Mouse (Mus musculus) hindbrain, embryonic 16.5 days (tissue): ENCODE measurements at regions not wholly inside any gene's neighbourhood (a gene's known extent, or its start where the extent isn't known, plus 50 kb on each side); places are given as distances from the start of the nearest gene placed in this dataset.

ENCODE experiments used
- ATAC-seq: fragments of 200-750 bp; cut with Nextera tagmentation; 2 replicates; pipeline ENCODE4 v1.8.0; 2017; ENCODE audit warnings: moderate TSS enrichment, moderate library complexity
- H3K27ac ChIP-seq: fragments of 300-500 bp; sonication (generic); 2 replicates; pipeline ENCODE4 v1.5.1; 2014; ENCODE audit warnings: low read depth, mild to moderate bottlenecking, control low read depth, low read length, moderate library complexity
- H3K27me3 ChIP-seq: fragments of 300-500 bp; sonication (generic); replicated peaks from 2 replicates; pipeline ENCODE4 v1.6.1; 2014; ENCODE audit warnings: low read length; ENCODE audit not compliant: control insufficient read depth, insufficient read depth
- H3K36me3 ChIP-seq: fragments of 300-500 bp; sonication (generic); 2 replicates; pipeline ENCODE4 v1.6.1; 2014; ENCODE audit warnings: mild to moderate bottlenecking, low read length, moderate library complexity, mixed read lengths; ENCODE audit not compliant: control insufficient read depth, insufficient read depth
- H3K4me1 ChIP-seq: fragments of 300-500 bp; sonication (generic); 2 replicates; pipeline ENCODE4 v1.6.1; 2014; ENCODE audit warnings: low read depth, low read length; ENCODE audit not compliant: control insufficient read depth, insufficient read depth
- H3K4me2 ChIP-seq: fragments of 300-500 bp; sonication (generic); 2 replicates; pipeline ENCODE4 v1.6.1; 2014; ENCODE audit warnings: mild to moderate bottlenecking, low read length, control low read depth, moderate library complexity
- H3K4me3 ChIP-seq: fragments of 300-500 bp; sonication (generic); 2 replicates; pipeline ENCODE4 v1.5.1; 2014; ENCODE audit warnings: mild to moderate bottlenecking, low read length, control low read depth, moderate library complexity
- H3K9ac ChIP-seq: fragments of 300-500 bp; sonication (generic); 2 replicates; pipeline ENCODE4 v1.6.1; 2014; ENCODE audit warnings: low read depth, mild to moderate bottlenecking, control low read depth, low read length, moderate library complexity
- H3K9me3 ChIP-seq: fragments of 300-500 bp; sonication (generic); 2 replicates; pipeline ENCODE4 v1.6.1; 2014; ENCODE audit warnings: mild to moderate bottlenecking, low read length, moderate library complexity; ENCODE audit not compliant: control insufficient read depth
- WGBS: fragments of 180-500 bp; shearing (Covaris S2); extraction: QIAGEN DNeasy Blood & Tissue Kit; methylation state at CpG from one replicate; pipeline ENCODE4 v1.1.7; 2014; 5-methylcytosine and 5-hydroxymethylcytosine counted together

DNA sequence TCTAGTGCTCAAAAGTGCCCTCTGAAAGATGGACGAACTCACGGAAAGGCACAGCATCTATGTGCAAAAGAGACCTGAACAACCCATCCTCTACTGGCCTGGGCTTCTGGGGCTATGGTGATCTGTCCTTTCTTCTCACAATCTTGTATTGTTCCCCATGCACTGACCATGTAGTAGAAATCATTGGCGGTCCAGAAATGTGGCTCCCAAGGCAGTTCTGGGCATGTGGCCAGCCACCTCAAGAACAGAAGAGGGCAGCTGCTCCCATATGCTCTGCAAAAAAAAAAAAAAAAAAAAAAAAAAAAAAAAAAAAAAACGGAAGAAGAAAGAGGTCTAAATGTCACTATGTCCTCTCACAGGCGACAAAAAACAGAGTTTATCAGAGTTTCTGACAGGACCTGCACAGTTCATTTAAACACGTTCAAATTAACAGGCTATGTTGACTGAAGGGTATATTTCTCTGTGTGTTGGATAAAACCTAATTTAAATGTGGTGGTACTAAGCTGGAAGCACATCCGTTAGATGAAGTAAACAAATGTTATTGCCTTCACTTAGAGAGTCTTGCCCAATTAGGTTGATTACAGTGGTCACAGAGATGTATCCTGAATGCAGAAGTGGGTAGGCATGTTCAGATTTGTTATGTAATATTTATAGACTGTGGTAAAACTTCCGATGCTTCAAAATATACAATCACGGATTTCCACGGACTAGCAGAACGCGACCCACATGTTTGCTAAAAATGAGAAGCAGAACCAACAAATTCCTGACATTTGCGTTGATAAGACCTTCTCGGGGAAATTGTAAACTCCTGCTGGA, 470.9 kb downstream of the Epha4 start:
- Histone ChIP-seq H3K4me2 (no peak overlapping the region), H3K9ac (no peak overlapping the region), H3K4me3 (no peak overlapping the region), H3K27ac (no peak overlapping the region), H3K27me3 (no peaks in the 10 kb centered on the region), H3K9me3 (no peaks in the 10 kb centered on the region), H3K36me3 (no peaks in the 10 kb centered on the region), H3K4me1 (no peaks in the 10 kb centered on the region; the same call in 1 of the 2 replicates)
- no peak for ATAC-seq
- WGBS, result 73% methylated on average over 14 of the region's 14 CpGs

- H3K27me3 ChIP-seq, result no peaks in the 10 kb centered on the region
- ATAC-seq, result no peak
- no peaks in the 10 kb centered on the region for H3K9me3 ChIP-seq
- no peak overlapping the region for H3K27ac ChIP-seq
- no peaks in the 10 kb centered on the region for H3K36me3 ChIP-seq
- no peaks in the 10 kb centered on the region for H3K4me1 ChIP-seq
- no peak overlapping the region for H3K4me3 ChIP-seq
- 71% methylated on average over 7 of the region's 7 CpGs for WGBS
- no peak overlapping the region for H3K4me2 ChIP-seq
- no peak overlapping the region for H3K9ac ChIP-seq
Measured at GRCm38 (mm10) chr1:77048720-77049406, 466.0 kb downstream of the Epha4 start.

DNA sequence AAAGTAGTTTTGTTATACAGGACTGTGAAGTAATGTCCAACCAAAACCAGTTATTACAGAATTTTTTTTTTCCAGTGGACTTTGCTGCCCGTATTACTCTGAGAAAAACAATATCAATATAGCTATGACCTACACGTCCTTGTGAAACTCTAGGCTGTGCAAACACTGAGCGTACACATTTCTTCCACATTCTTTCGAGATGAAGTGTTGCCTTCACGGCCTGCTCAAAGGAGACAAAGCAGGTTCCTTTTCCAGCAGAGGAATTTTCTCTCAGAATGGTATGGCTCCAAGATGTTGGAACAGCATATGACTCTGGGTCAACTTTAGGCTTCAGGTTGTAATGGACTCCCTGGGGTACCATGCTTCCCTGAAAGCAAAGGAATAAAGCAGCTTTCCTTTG, 463.6 kb downstream of the Epha4 start:
- ATAC-seq, result no peak
- Histone ChIP-seq H3K27ac (no peak overlapping the region), H3K4me1 (no peaks in the 10 kb centered on the region), H3K4me3 (no peak overlapping the region), H3K9ac (no peak overlapping the region), H3K36me3 (no peaks in the 10 kb centered on the region), H3K9me3 (no peaks in the 10 kb centered on the region), H3K4me2 (no peak overlapping the region), H3K27me3 (no peaks in the 10 kb centered on the region)
- 80% methylated on average over 5 of the region's 5 CpGs for WGBS

DNA sequence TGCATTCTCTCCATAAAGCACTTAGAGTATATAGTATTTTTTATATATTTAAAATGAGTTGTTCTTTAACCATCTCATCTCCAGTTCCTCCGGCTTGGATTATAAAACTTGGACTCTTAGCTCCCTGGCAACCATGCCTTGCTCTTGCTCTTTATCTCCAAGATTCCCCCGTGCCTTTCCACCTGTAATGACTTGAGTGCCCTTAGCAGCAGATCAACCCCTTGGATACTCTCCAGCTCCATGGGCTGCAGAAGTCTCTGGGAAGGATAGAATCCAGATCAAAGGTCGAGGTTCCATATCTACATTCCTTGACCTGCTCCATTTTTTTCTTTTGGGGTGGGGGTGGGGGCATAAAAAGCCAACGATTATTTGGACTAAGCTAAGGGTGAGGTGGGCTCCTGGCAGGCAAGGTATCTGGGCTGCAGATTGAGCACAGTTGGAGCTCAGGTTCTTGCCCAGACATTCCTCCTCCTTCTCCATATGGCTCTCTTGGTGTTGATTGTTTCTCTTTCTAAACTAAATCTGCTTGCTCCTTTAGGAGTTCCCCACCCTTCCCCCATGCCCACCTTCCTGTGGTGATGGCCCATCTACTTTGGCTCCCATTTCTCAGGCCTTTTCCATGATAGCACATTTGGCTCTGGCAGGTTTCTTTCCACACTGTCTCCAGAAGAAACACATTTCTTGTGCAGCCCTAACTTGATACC, 460.9 kb downstream of the Epha4 start:
- H3K4me2 ChIP-seq, result no peak overlapping the region
- H3K4me1 ChIP-seq, result no peaks in the 10 kb centered on the region
- ATAC-seq, result no peak; the same call in 1 of the 2 replicates
- H3K36me3 ChIP-seq, result no peaks in the 10 kb centered on the region
- WGBS, result 77% methylated on average over 4 of the region's 4 CpGs
- H3K4me3 ChIP-seq, result no peak overlapping the region
- no peaks in the 10 kb centered on the region for H3K9me3 ChIP-seq
- no peak overlapping the region for H3K9ac ChIP-seq
- no peak overlapping the region for H3K27ac ChIP-seq
- no peaks in the 10 kb centered on the region for H3K27me3 ChIP-seq

GRCm38 (mm10) chr1:77062468-77062867, 452.4 kb downstream of the Epha4 start:
- H3K4me1 ChIP-seq, result no peaks in the 10 kb centered on the region
- no peak overlapping the region for H3K4me2 ChIP-seq
- H3K36me3 ChIP-seq, result no peaks in the 10 kb centered on the region
- no peak overlapping the region for H3K4me3 ChIP-seq
- 81% methylated on average over 3 of the region's 3 CpGs for WGBS
- no peak overlapping the region for H3K9ac ChIP-seq
- no peak overlapping the region for H3K27ac ChIP-seq
- ATAC-seq, result no peak
- H3K27me3 ChIP-seq, result no peaks in the 10 kb centered on the region
- H3K9me3 ChIP-seq, result no peaks in the 10 kb centered on the region

GRCm38 (mm10) chr1:77073071-77073470, 441.8 kb downstream of the Epha4 start:
- H3K27ac ChIP-seq, result no peak overlapping the region
- 29% methylated on average over 1 of the region's 1 CpGs for WGBS
- no peaks in the 10 kb centered on the region for H3K9me3 ChIP-seq
- H3K4me2 ChIP-seq, result no peak overlapping the region
- no peak overlapping the region for H3K4me3 ChIP-seq
- no peaks in the 10 kb centered on the region for H3K36me3 ChIP-seq
- H3K4me1 ChIP-seq, result no peaks in the 10 kb centered on the region
- no peak overlapping the region for H3K9ac ChIP-seq
- ATAC-seq, result peak; percentile 85; the same call in 1 of the 2 replicates
- no peaks in the 10 kb centered on the region for H3K27me3 ChIP-seq

- 64% methylated on average over 13 of the region's 13 CpGs for WGBS
- Histone ChIP-seq H3K4me1 (no peaks in the 10 kb centered on the region), H3K9ac (no peak overlapping the region), H3K4me2 (no peak overlapping the region), H3K9me3 (no peaks in the 10 kb centered on the region), H3K27me3 (no peaks in the 10 kb centered on the region), H3K36me3 (no peaks in the 10 kb centered on the region), H3K27ac (no peak overlapping the region), H3K4me3 (no peak overlapping the region)
- peak; percentile 77 for ATAC-seq
Measured at GRCm38 (mm10) chr1:77074926-77075885, 439.7 kb downstream of the Epha4 start.

GRCm38 (mm10) chr1:77080767-77081166, 434.1 kb downstream of the Epha4 start:
- Histone ChIP-seq H3K9me3 (no peaks in the 10 kb centered on the region), H3K27ac (no peak overlapping the region), H3K9ac (no peak overlapping the region), H3K36me3 (no peaks in the 10 kb centered on the region), H3K4me2 (no peak overlapping the region), H3K27me3 (no peaks in the 10 kb centered on the region), H3K4me1 (peaks cover 3% of the 10 kb centered on the region; the same call in 1 of the 2 replicates), H3K4me3 (no peak overlapping the region)
- 33% methylated on average over 5 of the region's 5 CpGs for WGBS
- peak; percentile 50; the same call in 1 of the 2 replicates for ATAC-seq
